Mouse (Mus musculus): ENCODE results near the gene Kif1a. TPM values are rescaled to one million over a fixed set of nuclear protein-coding genes. Genes with fewer than 3 reads are reported as not detected.

The Kif1a gene
- polyA plus RNA-seq, 1 experiment from 2014 or later, result 6.3 TPM

GRCm38 (mm10) chr1:93130242-93130983, 28.7 kb upstream of the Kif1a start:
- 70% methylated on average over 10 of the region's 10 CpGs for WGBS (ENCODE audit: insufficient replicate concordance)
- H3K4me2 ChIP-seq, result no peak overlapping the region
- no peak overlapping the region for H3K9ac ChIP-seq (ENCODE audit: low read depth, low read length)
- no peaks in the 10 kb centered on the region for H3K9me3 ChIP-seq (replicated peaks; ENCODE audit: control insufficient read depth, low read length)
- no peaks in the 10 kb centered on the region for H3K4me1 ChIP-seq (ENCODE audit: control insufficient read depth, insufficient read depth, low read length)
- H3K36me3 ChIP-seq (ENCODE audit: control insufficient read depth, insufficient read depth, low read length), result no peaks in the 10 kb centered on the region
- no peak overlapping the region for H3K27ac ChIP-seq (ENCODE audit: low read depth, low read length)
- ATAC-seq (replicated peaks; ENCODE audit: insufficient number of reproducible peaks, low FRiP score, low TSS enrichment), result no peak
- peaks cover 8% of the 10 kb centered on the region for H3K27me3 ChIP-seq (ENCODE audit: control insufficient read depth, insufficient read depth, low read length)
- H3K4me3 ChIP-seq (ENCODE audit: low read depth, low read length), result no peak overlapping the region

GRCm38 (mm10) chr1:93128710-93129349, 27.1 kb upstream of the Kif1a start:
- no peak overlapping the region for H3K9ac ChIP-seq (ENCODE audit: low read depth, low read length)
- WGBS (ENCODE audit: insufficient replicate concordance), result 31% methylated on average over 6 of the region's 6 CpGs
- H3K4me2 ChIP-seq, result no peak overlapping the region
- H3K9me3 ChIP-seq (replicated peaks; ENCODE audit: control insufficient read depth, low read length), result no peaks in the 10 kb centered on the region
- no peak overlapping the region for H3K4me3 ChIP-seq (ENCODE audit: low read depth, low read length)
- no peaks in the 10 kb centered on the region for H3K36me3 ChIP-seq (ENCODE audit: control insufficient read depth, insufficient read depth, low read length)
- H3K4me1 ChIP-seq (ENCODE audit: control insufficient read depth, insufficient read depth, low read length), result no peaks in the 10 kb centered on the region
- ATAC-seq (replicated peaks; ENCODE audit: insufficient number of reproducible peaks, low FRiP score, low TSS enrichment), result no peak
- H3K27ac ChIP-seq (ENCODE audit: low read depth, low read length), result no peak overlapping the region
- peaks cover 8% of the 10 kb centered on the region for H3K27me3 ChIP-seq (ENCODE audit: control insufficient read depth, insufficient read depth, low read length)

GRCm38 (mm10) chr1:93128209-93128608, 26.5 kb upstream of the Kif1a start:
- no peaks in the 10 kb centered on the region for H3K36me3 ChIP-seq (ENCODE audit: control insufficient read depth, insufficient read depth, low read length)
- no peaks in the 10 kb centered on the region for H3K9me3 ChIP-seq (replicated peaks; ENCODE audit: control insufficient read depth, low read length)
- H3K4me1 ChIP-seq (ENCODE audit: control insufficient read depth, insufficient read depth, low read length), result no peaks in the 10 kb centered on the region
- 69% methylated on average over 8 of the region's 8 CpGs for WGBS (ENCODE audit: insufficient replicate concordance)
- no peak overlapping the region for H3K4me3 ChIP-seq (ENCODE audit: low read depth, low read length)
- no peak overlapping the region for H3K4me2 ChIP-seq
- peaks cover 8% of the 10 kb centered on the region for H3K27me3 ChIP-seq (ENCODE audit: control insufficient read depth, insufficient read depth, low read length)
- no peak for ATAC-seq (replicated peaks; ENCODE audit: insufficient number of reproducible peaks, low FRiP score, low TSS enrichment)
- no peak overlapping the region for H3K27ac ChIP-seq (ENCODE audit: low read depth, low read length)
- no peak overlapping the region for H3K9ac ChIP-seq (ENCODE audit: low read depth, low read length)

GRCm38 (mm10) chr1:93125256-93125655, 23.5 kb upstream of the Kif1a start:
- H3K4me3 ChIP-seq (ENCODE audit: low read depth, low read length), result no peak overlapping the region
- no peaks in the 10 kb centered on the region for H3K4me1 ChIP-seq (ENCODE audit: control insufficient read depth, insufficient read depth, low read length)
- ATAC-seq (replicated peaks; ENCODE audit: insufficient number of reproducible peaks, low FRiP score, low TSS enrichment), result no peak
- H3K36me3 ChIP-seq (ENCODE audit: control insufficient read depth, insufficient read depth, low read length), result no peaks in the 10 kb centered on the region
- 59% methylated on average over 5 of the region's 5 CpGs for WGBS (ENCODE audit: insufficient replicate concordance)
- no peaks in the 10 kb centered on the region for H3K9me3 ChIP-seq (replicated peaks; ENCODE audit: control insufficient read depth, low read length)
- H3K4me2 ChIP-seq, result no peak overlapping the region
- H3K27ac ChIP-seq (ENCODE audit: low read depth, low read length), result no peak overlapping the region
- no peaks in the 10 kb centered on the region; the same call in none of the 2 replicates for H3K27me3 ChIP-seq (ENCODE audit: control insufficient read depth, insufficient read depth, low read length)
- H3K9ac ChIP-seq (ENCODE audit: low read depth, low read length), result no peak overlapping the region

GRCm38 (mm10) chr1:93124066-93124465, 22.3 kb upstream of the Kif1a start:
- ATAC-seq (replicated peaks; ENCODE audit: insufficient number of reproducible peaks, low FRiP score, low TSS enrichment), result no peak
- H3K27ac ChIP-seq (ENCODE audit: low read depth, low read length), result no peak overlapping the region
- WGBS (ENCODE audit: insufficient replicate concordance), result 63% methylated on average over 8 of the region's 8 CpGs

GRCm38 (mm10) chr1:93123179-93123854, 21.6 kb upstream of the Kif1a start:
- no peak overlapping the region for H3K9ac ChIP-seq (ENCODE audit: low read depth, low read length)
- H3K4me1 ChIP-seq (ENCODE audit: control insufficient read depth, insufficient read depth, low read length), result no peaks in the 10 kb centered on the region
- no peaks in the 10 kb centered on the region for H3K36me3 ChIP-seq (ENCODE audit: control insufficient read depth, insufficient read depth, low read length)
- no peak overlapping the region for H3K27ac ChIP-seq (ENCODE audit: low read depth, low read length)
- H3K9me3 ChIP-seq (replicated peaks; ENCODE audit: control insufficient read depth, low read length), result no peaks in the 10 kb centered on the region
- no peak overlapping the region for H3K4me2 ChIP-seq
- no peaks in the 10 kb centered on the region; the same call in none of the 2 replicates for H3K27me3 ChIP-seq (ENCODE audit: control insufficient read depth, insufficient read depth, low read length)
- no peak overlapping the region for H3K4me3 ChIP-seq (ENCODE audit: low read depth, low read length)
- ATAC-seq (replicated peaks; ENCODE audit: insufficient number of reproducible peaks, low FRiP score, low TSS enrichment), result no peak
- 65% methylated on average over 11 of the region's 11 CpGs for WGBS (ENCODE audit: insufficient replicate concordance)

More at GRCm38 (mm10) chr1:93124066-93124465, 22.3 kb upstream of the Kif1a start:
- Histone ChIP-seq H3K27me3 (ENCODE audit: control insufficient read depth, insufficient read depth, low read length) (no peaks in the 10 kb centered on the region; the same call in none of the 2 replicates), H3K4me3 (ENCODE audit: low read depth, low read length) (no peak overlapping the region), H3K9me3 (replicated peaks; ENCODE audit: control insufficient read depth, low read length) (no peaks in the 10 kb centered on the region), H3K4me2 (no peak overlapping the region), H3K4me1 (ENCODE audit: control insufficient read depth, insufficient read depth, low read length) (no peaks in the 10 kb centered on the region), H3K36me3 (ENCODE audit: control insufficient read depth, insufficient read depth, low read length) (no peaks in the 10 kb centered on the region), H3K9ac (ENCODE audit: low read depth, low read length) (no peak overlapping the region)

GRCm38 (mm10) chr1:93118816-93119215, 17.1 kb upstream of the Kif1a start:
- Histone ChIP-seq H3K4me3 (ENCODE audit: low read depth, low read length) (no peak overlapping the region), H3K36me3 (ENCODE audit: control insufficient read depth, insufficient read depth, low read length) (no peaks in the 10 kb centered on the region), H3K4me1 (ENCODE audit: control insufficient read depth, insufficient read depth, low read length) (peaks cover 3% of the 10 kb centered on the region; the same call in 1 of the 2 replicates), H3K9me3 (replicated peaks; ENCODE audit: control insufficient read depth, low read length) (no peaks in the 10 kb centered on the region), H3K9ac (ENCODE audit: low read depth, low read length) (no peak overlapping the region), H3K27me3 (ENCODE audit: control insufficient read depth, insufficient read depth, low read length) (0 out of 2 replicates have a peak, but pooled peaks cover 2% of the 10 kb centered on the region), H3K27ac (ENCODE audit: low read depth, low read length) (no peak overlapping the region), H3K4me2 (no peak overlapping the region)
- ATAC-seq (replicated peaks; ENCODE audit: insufficient number of reproducible peaks, low FRiP score, low TSS enrichment), result no peak
- WGBS (ENCODE audit: insufficient replicate concordance), result 48% methylated on average over 4 of the region's 4 CpGs

- WGBS (ENCODE audit: insufficient replicate concordance), result 38% methylated on average over 12 of the region's 13 CpGs
- no peaks in the 10 kb centered on the region for H3K36me3 ChIP-seq (ENCODE audit: control insufficient read depth, insufficient read depth, low read length)
- peaks cover 3% of the 10 kb centered on the region; the same call in 1 of the 2 replicates for H3K4me1 ChIP-seq (ENCODE audit: control insufficient read depth, insufficient read depth, low read length)
- ATAC-seq (replicated peaks; ENCODE audit: insufficient number of reproducible peaks, low FRiP score, low TSS enrichment), result no peak
- 0 out of 2 replicates have a peak, but pooled peaks cover 2% of the 10 kb centered on the region for H3K27me3 ChIP-seq (ENCODE audit: control insufficient read depth, insufficient read depth, low read length)
- peak overlapping the region; percentile 65 for H3K4me2 ChIP-seq
- H3K4me3 ChIP-seq (ENCODE audit: low read depth, low read length), result peak overlapping the region; percentile 31
- peaks cover 6% of the 10 kb centered on the region; the same call in 1 of the 2 replicates for H3K9me3 ChIP-seq (replicated peaks; ENCODE audit: control insufficient read depth, low read length)
- no peak overlapping the region for H3K9ac ChIP-seq (ENCODE audit: low read depth, low read length)
- H3K27ac ChIP-seq (ENCODE audit: low read depth, low read length), result no peak overlapping the region
Observed at GRCm38 (mm10) chr1:93115471-93115870, 13.7 kb upstream of the Kif1a start.

All from heart, embryonic 11.5 days (tissue).